Mouse (Mus musculus): Measurements from ENCODE around the gene Prm2. TPM values are rescaled to one million over a fixed set of nuclear protein-coding genes. Genes with fewer than 3 reads are reported as not detected.

Gene Prm2
- polyA plus RNA-seq, 1 experiment from 2014 or later = not detected

GRCm38 (mm10) chr16:10764323-10764722, 31.6 kb downstream of the Prm2 start:
- 65% methylated on average over 2 of the region's 2 CpGs for WGBS
- DNase-seq (ENCODE audit: low spot score) = no peak

GRCm38 (mm10) chr16:10763540-10764264, 32.2 kb downstream of the Prm2 start:
- H3K27me3 ChIP-seq (ENCODE audit: insufficient read depth, poor library complexity, severe bottlenecking) = peaks cover 3% of the 10 kb centered on the region; the same call in 1 of the 2 replicates
- WGBS = 60% methylated on average over 6 of the region's 6 CpGs

More at GRCm38 (mm10) chr16:10764323-10764722, 31.6 kb downstream of the Prm2 start:
- H3K36me3 ChIP-seq = no peaks in the 10 kb centered on the region
- peaks cover 19% of the 10 kb centered on the region for H3K4me1 ChIP-seq (replicated peaks)
- no peak overlapping the region for H3K27ac ChIP-seq
- no peaks in the 10 kb centered on the region for H3K9me3 ChIP-seq
- H3K4me3 ChIP-seq = no peak overlapping the region
- H3K27me3 ChIP-seq (ENCODE audit: insufficient read depth, poor library complexity, severe bottlenecking) = peaks cover 5% of the 10 kb centered on the region; the same call in 1 of the 2 replicates

GRCm38 (mm10) chr16:10762569-10763180, 33.3 kb downstream of the Prm2 start:
- Histone ChIP-seq H3K4me3 (no peak overlapping the region), H3K9me3 (no peaks in the 10 kb centered on the region), H3K27me3 (ENCODE audit: insufficient read depth, poor library complexity, severe bottlenecking) (no peaks in the 10 kb centered on the region), H3K27ac (no peak overlapping the region), H3K4me1 (replicated peaks) (peaks cover 19% of the 10 kb centered on the region), H3K36me3 (no peaks in the 10 kb centered on the region)
- WGBS = 78% methylated on average over 5 of the region's 5 CpGs
- DNase-seq (ENCODE audit: low spot score) = no peak

More at GRCm38 (mm10) chr16:10763540-10764264, 32.2 kb downstream of the Prm2 start:
- Histone ChIP-seq H3K27ac (no peak overlapping the region), H3K4me3 (no peak overlapping the region), H3K4me1 (replicated peaks) (peaks cover 19% of the 10 kb centered on the region), H3K36me3 (no peaks in the 10 kb centered on the region), H3K9me3 (no peaks in the 10 kb centered on the region)
- DNase-seq (ENCODE audit: low spot score) = no peak

- no peak for DNase-seq (ENCODE audit: low spot score)
- H3K27ac ChIP-seq = 0 out of 2 replicates have a peak overlapping the region, but pooled peaks have one; percentile 35
- H3K9me3 ChIP-seq = no peaks in the 10 kb centered on the region
- H3K36me3 ChIP-seq = no peaks in the 10 kb centered on the region
- WGBS = 63% methylated on average over 8 of the region's 8 CpGs
- H3K4me1 ChIP-seq (replicated peaks) = peaks cover 19% of the 10 kb centered on the region
- H3K4me3 ChIP-seq = no peak overlapping the region
- no peaks in the 10 kb centered on the region for H3K27me3 ChIP-seq (ENCODE audit: insufficient read depth, poor library complexity, severe bottlenecking)
Measured at GRCm38 (mm10) chr16:10761182-10761581, 34.8 kb downstream of the Prm2 start.

GRCm38 (mm10) chr16:10756168-10756567, 39.8 kb downstream of the Prm2 start:
- Histone ChIP-seq H3K27ac (no peak overlapping the region), H3K36me3 (no peaks in the 10 kb centered on the region), H3K9me3 (no peaks in the 10 kb centered on the region), H3K4me1 (replicated peaks) (peaks cover 9% of the 10 kb centered on the region), H3K4me3 (no peak overlapping the region), H3K27me3 (ENCODE audit: insufficient read depth, poor library complexity, severe bottlenecking) (no peaks in the 10 kb centered on the region)
- DNase-seq (ENCODE audit: low spot score) = no peak
- 78% methylated on average over 6 of the region's 6 CpGs for WGBS

GRCm38 (mm10) chr16:10754521-10755296, 41.2 kb downstream of the Prm2 start:
- H3K4me3 ChIP-seq = no peak overlapping the region
- no peak overlapping the region for H3K27ac ChIP-seq
- WGBS = 91% methylated on average over 3 of the region's 3 CpGs
- H3K4me1 ChIP-seq (replicated peaks) = peaks cover 7% of the 10 kb centered on the region; the same call in 1 of the 2 replicates
- no peaks in the 10 kb centered on the region for H3K27me3 ChIP-seq (ENCODE audit: insufficient read depth, poor library complexity, severe bottlenecking)
- H3K9me3 ChIP-seq = no peaks in the 10 kb centered on the region
- no peaks in the 10 kb centered on the region for H3K36me3 ChIP-seq
- no peak for DNase-seq (ENCODE audit: low spot score)

GRCm38 (mm10) chr16:10749824-10750223, 46.1 kb downstream of the Prm2 start:
- Histone ChIP-seq H3K9me3 (no peaks in the 10 kb centered on the region), H3K4me3 (no peak overlapping the region), H3K4me1 (replicated peaks) (peaks cover 14% of the 10 kb centered on the region; the same call in 1 of the 2 replicates), H3K27ac (no peak overlapping the region), H3K27me3 (ENCODE audit: insufficient read depth, poor library complexity, severe bottlenecking) (no peaks in the 10 kb centered on the region), H3K36me3 (no peaks in the 10 kb centered on the region)
- 79% methylated on average over 7 of the region's 7 CpGs for WGBS
- no peak for DNase-seq (ENCODE audit: low spot score)

- DNase-seq (ENCODE audit: low spot score) = no peak
- Histone ChIP-seq H3K36me3 (no peaks in the 10 kb centered on the region), H3K4me3 (no peak overlapping the region), H3K9me3 (no peaks in the 10 kb centered on the region), H3K4me1 (replicated peaks) (peaks cover 15% of the 10 kb centered on the region), H3K27me3 (ENCODE audit: insufficient read depth, poor library complexity, severe bottlenecking) (no peaks in the 10 kb centered on the region), H3K27ac (no peak overlapping the region)
- WGBS = 78% methylated on average over 7 of the region's 7 CpGs
Measured at GRCm38 (mm10) chr16:10749226-10749625, 46.7 kb downstream of the Prm2 start.

Other genes with a start within 250 kb of the Prm2 start
- gene Socs1, start 10.6 kb downstream of the Prm2 start, polyA plus RNA-seq (2016; fragmentation: Nextera tagmentation; extraction: Ambion mirVana) = 2.7 and 3.4 TPM in 2 replicates
- not detected in 2 replicates for gene Tnp2, start 7.5 kb downstream of the Prm2 start, polyA plus RNA-seq (2016; fragmentation: Nextera tagmentation; extraction: Ambion mirVana)
- gene Prm3, start 5.2 kb downstream of the Prm2 start, polyA plus RNA-seq (2016; fragmentation: Nextera tagmentation; extraction: Ambion mirVana) = not detected in 2 replicates
- gene Prm1, start 9.7 kb upstream of the Prm2 start, polyA plus RNA-seq (2016; fragmentation: Nextera tagmentation; extraction: Ambion mirVana) = not detected in 2 replicates
- not detected in 2 replicates for gene Gm11172, start 16.8 kb upstream of the Prm2 start, polyA plus RNA-seq (2016; fragmentation: Nextera tagmentation; extraction: Ambion mirVana)
- 2.5 and 4.7 TPM in 2 replicates for gene Rmi2, start 38.9 kb upstream of the Prm2 start, polyA plus RNA-seq (2016; fragmentation: Nextera tagmentation; extraction: Ambion mirVana)

All from hindbrain, embryonic 10.5 days (tissue).